Mouse (Mus musculus) cortical plate, adult 2 months (tissue): Measurements from ENCODE around the gene Rplp2. TPM values are rescaled to one million over a fixed set of nuclear protein-coding genes. Genes with fewer than 3 reads are reported as not detected.

Experiments used
- H3K27ac ChIP-seq: fragments of 200-500 bp; 2 replicates; pipeline ENCODE4 v1.5.1; 2012; ENCODE audit warnings: low read length, control low read depth, inconsistent platforms; ENCODE audit not compliant: insufficient read depth
- H3K4me1 ChIP-seq: fragments of 200-500 bp; 2 replicates; pipeline ENCODE4 v1.6.1; 2011; ENCODE audit warnings: low read length; ENCODE audit not compliant: control insufficient read depth, insufficient read depth
- H3K4me3 ChIP-seq: fragments of 200-500 bp; 2 replicates; pipeline ENCODE4 v1.5.1; 2011; ENCODE audit warnings: mild to moderate bottlenecking, low read length, control low read depth; ENCODE audit not compliant: insufficient read depth
- CTCF ChIP-seq: fragments of 200-500 bp; IDR thresholded peaks from 2 replicates; pipeline ENCODE4 v1.5.1; 2011; ENCODE audit warnings: mild to moderate bottlenecking, control low read depth, low read length; ENCODE audit not compliant: insufficient read depth; ENCODE audit errors: extremely low read depth
- POLR2A ChIP-seq: fragments of 200-500 bp; IDR thresholded peaks from 2 replicates; pipeline ENCODE4 v1.6.1; 2011; ENCODE audit warnings: mild to moderate bottlenecking, low read length, control low read depth; ENCODE audit not compliant: insufficient read depth; ENCODE audit errors: extremely low read depth
- polyA plus RNA-seq: library from polyadenylated mRNA; depleted of rRNA; stranded (reverse); fragments of >200 nt; gene quantifications from 2 replicates; pipeline ENCODE4 v1.2.3, GENCODE M21; 2012

The Rplp2 gene
- polyA plus RNA-seq, 1 experiment, result 611 TPM

GRCm38 (mm10) chr7:141429840-141430584, 17.2 kb upstream of the Rplp2 start:
- TF ChIP-seq POLR2A (0 out of 2 replicates have a peak, but pooled peaks have one; percentile 18), CTCF (no peak)
- Histone ChIP-seq H3K4me3 (peak overlapping the region; percentile 62; the same call in 1 of the 2 replicates), H3K4me1 (no peaks in the 10 kb centered on the region), H3K27ac (no peak overlapping the region)

- H3K4me3 ChIP-seq, result no peak overlapping the region
- peaks cover 4% of the 10 kb centered on the region; the same call in 1 of the 2 replicates for H3K4me1 ChIP-seq
- no peak overlapping the region for H3K27ac ChIP-seq
- TF ChIP-seq POLR2A (no peak), CTCF (no peak)
Measured at GRCm38 (mm10) chr7:141430585-141431240, 16.5 kb upstream of the Rplp2 start.

- no peak overlapping the region for H3K4me3 ChIP-seq
- H3K27ac ChIP-seq, result no peak overlapping the region
- H3K4me1 ChIP-seq, result peaks cover 6% of the 10 kb centered on the region
- TF ChIP-seq CTCF (no peak), POLR2A (no peak)
Measured at GRCm38 (mm10) chr7:141431434-141432185, 15.6 kb upstream of the Rplp2 start.

GRCm38 (mm10) chr7:141432186-141432611, 15.0 kb upstream of the Rplp2 start:
- Histone ChIP-seq H3K4me1 (peaks cover 6% of the 10 kb centered on the region), H3K27ac (no peak overlapping the region)

GRCm38 (mm10) chr7:141432741-141433516, 14.2 kb upstream of the Rplp2 start:
- H3K27ac ChIP-seq, result no peak overlapping the region
- H3K4me1 ChIP-seq, result peaks cover 6% of the 10 kb centered on the region
- TF ChIP-seq CTCF (no peak), POLR2A (no peak)

More at GRCm38 (mm10) chr7:141432186-141432611, 15.0 kb upstream of the Rplp2 start:
- no peak for TF ChIP-seq POLR2A
- TF ChIP-seq CTCF, result no peak
- no peak overlapping the region for H3K4me3 ChIP-seq

GRCm38 (mm10) chr7:141433517-141434400, 13.4 kb upstream of the Rplp2 start:
- H3K4me3 ChIP-seq, result peak overlapping the region; percentile 48
- peaks cover 6% of the 10 kb centered on the region for H3K4me1 ChIP-seq
- TF ChIP-seq POLR2A, result no peak
- TF ChIP-seq CTCF, result no peak
- no peak overlapping the region for H3K27ac ChIP-seq

More at GRCm38 (mm10) chr7:141432741-141433516, 14.2 kb upstream of the Rplp2 start:
- H3K4me3 ChIP-seq, result peak overlapping the region; percentile 48; the same call in 1 of the 2 replicates

- peaks cover 6% of the 10 kb centered on the region for H3K4me1 ChIP-seq
- 0 out of 2 replicates have a peak overlapping the region, but pooled peaks have one; percentile 22 for H3K27ac ChIP-seq
- TF ChIP-seq CTCF (no peak), POLR2A (peak; percentile 64; the same call in 1 of the 2 replicates)
- H3K4me3 ChIP-seq, result peak overlapping the region; percentile 48
Measured at GRCm38 (mm10) chr7:141434464-141434863, 12.7 kb upstream of the Rplp2 start.

- H3K27ac ChIP-seq, result peak overlapping the region; percentile 50; the same call in 1 of the 2 replicates
- peaks cover 6% of the 10 kb centered on the region for H3K4me1 ChIP-seq
- TF ChIP-seq CTCF (no peak), POLR2A (peak; percentile 83; the same call in 1 of the 2 replicates)
- peak overlapping the region; percentile 48 for H3K4me3 ChIP-seq
Measured at GRCm38 (mm10) chr7:141435129-141435855, 11.9 kb upstream of the Rplp2 start.
